Mouse (Mus musculus) lung, embryonic 15.5 days (tissue): ENCODE data around the gene Olfr699. TPM values are rescaled to one million over a fixed set of nuclear protein-coding genes. Genes with fewer than 3 reads are reported as not detected.
"Not testable (repeated sequence)": the region's sequence is repeated elsewhere in the genome, so short reads cannot be mapped to it uniquely, and the experiment has no call there.

Source experiments
- ATAC-seq: fragments of 200-750 bp; cut with Nextera tagmentation; 2 replicates; pipeline ENCODE4 v1.8.0; 2017; ENCODE audit warnings: moderate number of reproducible peaks, borderline replicate concordance; ENCODE audit not compliant: low FRiP score, low TSS enrichment; ENCODE audit errors: extremely low read depth
- H3K27ac ChIP-seq: fragments of 300-500 bp; sonication (generic); 2 replicates; pipeline ENCODE4 v1.5.1; 2015; ENCODE audit warnings: moderate library complexity, mild to moderate bottlenecking, inconsistent platforms
- H3K27me3 ChIP-seq: fragments of 300-500 bp; sonication (generic); 2 replicates; pipeline ENCODE4 v1.6.1; 2015; ENCODE audit warnings: inconsistent platforms
- H3K36me3 ChIP-seq: fragments of 300-500 bp; sonication (generic); 2 replicates; pipeline ENCODE4 v1.6.1; 2015; ENCODE audit warnings: inconsistent platforms
- H3K4me1 ChIP-seq: fragments of 300-500 bp; sonication (generic); 2 replicates; pipeline ENCODE4 v1.6.1; 2015; ENCODE audit warnings: inconsistent platforms
- H3K4me2 ChIP-seq: fragments of 300-500 bp; sonication (generic); 2 replicates; pipeline ENCODE4 v1.6.1; 2015; ENCODE audit warnings: inconsistent platforms, mild to moderate bottlenecking, moderate library complexity
- H3K4me3 ChIP-seq: fragments of 300-500 bp; sonication (generic); 2 replicates; pipeline ENCODE4 v1.5.1; 2015; ENCODE audit warnings: mild to moderate bottlenecking, inconsistent platforms
- H3K9ac ChIP-seq: fragments of 300-500 bp; sonication (generic); 2 replicates; pipeline ENCODE4 v1.6.1; 2015; ENCODE audit warnings: inconsistent platforms
- H3K9me3 ChIP-seq: fragments of 300-500 bp; sonication (generic); 2 replicates; pipeline ENCODE4 v1.6.1; 2016; ENCODE audit warnings: inconsistent platforms
- WGBS: fragments of 180-500 bp; shearing (Covaris S2); methylation state at CpG from one replicate; pipeline ENCODE4 v1.1.7; 2015; 5-methylcytosine and 5-hydroxymethylcytosine counted together
- polyA plus RNA-seq: library from polyadenylated mRNA; unstranded; fragments of >200 nt; fragmentation: Nextera tagmentation; extraction: Ambion mirVana; gene quantifications from 2 replicates; pipeline ENCODE4 v1.2.1, GENCODE M21; 2015

The Olfr699 gene
- not detected in 2 replicates for polyA plus RNA-seq

- Histone ChIP-seq H3K36me3 (no peaks in the 10 kb centered on the region), H3K27me3 (no peaks in the 10 kb centered on the region), H3K4me2 (no peak within 1 kb of the TSS), H3K4me3 (no peak within 1 kb of the TSS), H3K9ac (no peak within 1 kb of the TSS), H3K27ac (no peak within 1 kb of the TSS), H3K9me3 (no peaks in the 10 kb centered on the region; the same call in 1 of the 2 replicates), H3K4me1 (no peaks in the 10 kb centered on the region)
- no peak for ATAC-seq
- WGBS = 69% methylated on average over 1 of the region's 1 CpGs
These were observed at the start of gene Olfr699 for GRCm38 (mm10) chr7:106793098-106793497. TSS of gene Olfr699 (minus strand) at chr7:106793198.

GRCm38 (mm10) chr7:106833793-106834192, 40.8 kb upstream of the Olfr699 start, which contains the start of gene Olfr702:
TSS of gene Olfr702 (minus strand) at chr7:106833893.
- Histone ChIP-seq H3K9me3 (no peaks in the 10 kb centered on the region), H3K27me3 (no peaks in the 10 kb centered on the region), H3K4me2 (no peak within 1 kb of the TSS), H3K27ac (no peak within 1 kb of the TSS), H3K9ac (no peak within 1 kb of the TSS), H3K36me3 (no peaks in the 10 kb centered on the region), H3K4me1 (no peaks in the 10 kb centered on the region), H3K4me3 (no peak within 1 kb of the TSS)
- ATAC-seq = no peak

GRCm38 (mm10) chr7:106818414-106818813, 25.4 kb upstream of the Olfr699 start:
- ATAC-seq = no peak
- H3K4me3 ChIP-seq = no peak overlapping the region
- no peaks in the 10 kb centered on the region for H3K36me3 ChIP-seq
- H3K4me2 ChIP-seq = no peak overlapping the region
- no peaks in the 10 kb centered on the region for H3K27me3 ChIP-seq
- no peak overlapping the region for H3K9ac ChIP-seq
- H3K4me1 ChIP-seq = no peaks in the 10 kb centered on the region
- no peaks in the 10 kb centered on the region for H3K9me3 ChIP-seq
- H3K27ac ChIP-seq = no peak overlapping the region

- ATAC-seq = no peak
These were observed 22.8 kb upstream of the Olfr699 start for GRCm38 (mm10) chr7:106815775-106816174.

DNA sequence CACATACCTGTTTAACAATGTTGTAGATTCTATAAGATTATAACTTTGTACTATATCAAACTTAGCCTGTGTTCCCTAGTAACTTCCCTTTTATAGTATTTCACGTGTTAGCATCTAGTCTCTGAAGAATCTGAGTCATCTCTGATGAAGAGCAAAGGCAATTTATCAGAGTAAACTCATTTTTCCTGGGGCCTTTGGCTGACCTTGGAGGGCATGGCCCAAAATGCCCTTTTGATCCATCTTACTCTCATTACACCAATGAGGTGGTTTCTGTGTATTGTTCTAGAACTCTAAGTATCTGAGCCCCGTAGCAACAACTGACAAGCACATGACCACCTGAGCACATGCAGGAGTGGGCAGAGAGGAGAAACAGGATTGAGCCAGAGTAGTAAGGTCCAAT, 20.8 kb upstream of the Olfr699 start, which contains the start of gene Olfr701:
Gene Olfr701 (plus strand): TSS at position 301 of the 400 bp plus-strand sequence.
- H3K27ac ChIP-seq = no peak within 1 kb of the TSS
- H3K4me2 ChIP-seq = no peak within 1 kb of the TSS
- no peaks in the 10 kb centered on the region for H3K4me1 ChIP-seq
- WGBS = 52% methylated on average over 2 of the region's 2 CpGs
- no peak within 1 kb of the TSS for H3K9ac ChIP-seq
- H3K9me3 ChIP-seq = no peaks in the 10 kb centered on the region
- H3K4me3 ChIP-seq = no peak within 1 kb of the TSS
- H3K36me3 ChIP-seq = no peaks in the 10 kb centered on the region
- H3K27me3 ChIP-seq = no peaks in the 10 kb centered on the region
- ATAC-seq = no peak

More at GRCm38 (mm10) chr7:106815775-106816174, 22.8 kb upstream of the Olfr699 start:
- Histone ChIP-seq H3K9me3 (no peaks in the 10 kb centered on the region), H3K36me3 (no peaks in the 10 kb centered on the region), H3K27me3 (no peaks in the 10 kb centered on the region), H3K9ac (no peak overlapping the region), H3K4me3 (no peak overlapping the region), H3K4me1 (no peaks in the 10 kb centered on the region), H3K27ac (no peak overlapping the region), H3K4me2 (no peak overlapping the region)
- 30% methylated on average over 2 of the region's 2 CpGs for WGBS

DNA sequence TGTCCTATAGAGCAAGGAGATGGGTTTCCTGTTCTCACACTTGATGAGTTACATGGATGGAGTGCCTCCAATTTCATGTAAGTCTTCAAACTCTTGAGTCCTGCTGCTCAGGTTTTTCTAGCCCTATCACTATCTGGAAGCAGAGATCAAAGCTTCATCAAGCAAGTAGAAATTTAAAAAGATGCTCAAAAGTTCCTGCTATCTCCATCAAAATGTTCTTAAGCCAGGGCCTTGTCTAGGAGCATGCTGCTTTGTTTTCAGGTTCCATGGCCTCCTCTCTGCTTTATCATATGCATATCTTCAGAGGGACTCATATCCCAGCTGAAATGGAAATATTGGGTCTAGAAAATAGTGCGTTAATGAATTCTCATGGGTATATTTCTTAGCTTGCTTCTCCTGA, 15.7 kb upstream of the Olfr699 start, which contains the start of gene Olfr700:
Gene Olfr700 (minus strand): TSS at position 101 of the 400 bp plus-strand sequence.
- no peak within 1 kb of the TSS for H3K9ac ChIP-seq
- no peak within 1 kb of the TSS for H3K27ac ChIP-seq
- no peaks in the 10 kb centered on the region for H3K4me1 ChIP-seq
- H3K9me3 ChIP-seq = no peaks in the 10 kb centered on the region
- 71% methylated on average over 1 of the region's 1 CpGs for WGBS
- no peak within 1 kb of the TSS for H3K4me3 ChIP-seq
- H3K4me2 ChIP-seq = no peak within 1 kb of the TSS
- H3K27me3 ChIP-seq = no peaks in the 10 kb centered on the region
- H3K36me3 ChIP-seq = no peaks in the 10 kb centered on the region
- no peak for ATAC-seq

GRCm38 (mm10) chr7:106788330-106788729, 4.7 kb downstream of the Olfr699 start:
- no peak overlapping the region for H3K4me2 ChIP-seq
- H3K27ac ChIP-seq = no peak overlapping the region
- ATAC-seq = no peak
- no peaks in the 10 kb centered on the region for H3K36me3 ChIP-seq
- H3K4me3 ChIP-seq = no peak overlapping the region
- no peaks in the 10 kb centered on the region for H3K27me3 ChIP-seq
- no peak overlapping the region for H3K9ac ChIP-seq
- no peaks in the 10 kb centered on the region for H3K4me1 ChIP-seq
- no peaks in the 10 kb centered on the region for H3K9me3 ChIP-seq

GRCm38 (mm10) chr7:106761008-106761407, 32.0 kb downstream of the Olfr699 start:
- H3K27ac ChIP-seq, H3K36me3 ChIP-seq, ATAC-seq, H3K4me3 ChIP-seq, H3K27me3 ChIP-seq, H3K9ac ChIP-seq, H3K4me1 ChIP-seq, H3K4me2 ChIP-seq, H3K9me3 ChIP-seq: not testable (repeated sequence)
- WGBS = 88% methylated on average over 2 of the region's 2 CpGs

- no peaks in the 10 kb centered on the region for H3K4me1 ChIP-seq
- no peak overlapping the region for H3K4me3 ChIP-seq
These were observed 34.2 kb downstream of the Olfr699 start for GRCm38 (mm10) chr7:106758800-106759199.

GRCm38 (mm10) chr7:106755297-106755696, 37.7 kb downstream of the Olfr699 start, which contains the start of gene Olfr698:
TSS of gene Olfr698 (minus strand) at chr7:106755397.
- Histone ChIP-seq H3K4me2 (no peak within 1 kb of the TSS), H3K9ac (no peak within 1 kb of the TSS), H3K9me3 (no peaks in the 10 kb centered on the region), H3K4me1 (no peaks in the 10 kb centered on the region), H3K4me3 (no peak within 1 kb of the TSS), H3K27ac (no peak within 1 kb of the TSS), H3K27me3 (no peaks in the 10 kb centered on the region), H3K36me3 (no peaks in the 10 kb centered on the region)
- no peak for ATAC-seq

More at GRCm38 (mm10) chr7:106758800-106759199, 34.2 kb downstream of the Olfr699 start:
- H3K27ac ChIP-seq = no peak overlapping the region
- no peak overlapping the region for H3K9ac ChIP-seq
- 89% methylated on average over 2 of the region's 2 CpGs for WGBS
- no peaks in the 10 kb centered on the region for H3K9me3 ChIP-seq
- no peak for ATAC-seq
- no peaks in the 10 kb centered on the region for H3K36me3 ChIP-seq
- no peaks in the 10 kb centered on the region for H3K27me3 ChIP-seq
- no peak overlapping the region for H3K4me2 ChIP-seq

GRCm38 (mm10) chr7:106745811-106746210, 47.2 kb downstream of the Olfr699 start:
- no peak overlapping the region for H3K27ac ChIP-seq
- H3K4me2 ChIP-seq = no peak overlapping the region
- no peaks in the 10 kb centered on the region for H3K27me3 ChIP-seq
- no peak overlapping the region for H3K9ac ChIP-seq
- ATAC-seq = no peak
- WGBS = 90% methylated on average over 5 of the region's 5 CpGs
- H3K9me3 ChIP-seq = no peaks in the 10 kb centered on the region
- no peak overlapping the region for H3K4me3 ChIP-seq
- no peaks in the 10 kb centered on the region for H3K36me3 ChIP-seq
- H3K4me1 ChIP-seq = no peaks in the 10 kb centered on the region

DNA sequence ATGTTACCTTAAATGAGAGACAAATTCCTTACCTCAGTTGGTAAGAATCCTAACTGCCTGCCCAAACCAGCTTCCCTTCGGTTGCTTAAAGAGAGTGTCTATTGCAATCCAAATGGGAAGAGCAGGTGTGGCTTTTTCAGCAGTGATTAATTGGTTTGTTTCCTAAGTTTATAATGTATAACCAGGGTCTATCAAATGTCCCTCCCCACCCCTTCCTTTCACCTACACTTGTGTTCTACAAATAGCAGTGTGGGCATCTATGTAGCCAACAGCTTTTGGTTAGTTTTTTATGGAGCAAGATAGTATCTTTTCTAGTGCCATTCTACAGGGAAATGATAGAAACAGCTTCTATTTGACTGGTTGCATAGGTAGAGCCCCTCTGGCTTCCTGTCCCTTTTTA, 50.7 kb downstream of the Olfr699 start, which contains the start of gene Olfr697:
Gene Olfr697 (minus strand): TSS at position 101 of the 400 bp plus-strand sequence.
- Histone ChIP-seq H3K4me3 (no peak within 1 kb of the TSS), H3K9me3 (no peaks in the 10 kb centered on the region), H3K4me1 (no peaks in the 10 kb centered on the region), H3K27me3 (no peaks in the 10 kb centered on the region), H3K27ac (no peak within 1 kb of the TSS), H3K9ac (no peak within 1 kb of the TSS), H3K36me3 (no peaks in the 10 kb centered on the region), H3K4me2 (no peak within 1 kb of the TSS)
- no peak for ATAC-seq
- 78% methylated on average over 1 of the region's 1 CpGs for WGBS
